Mouse (Mus musculus) liver (tissue): Measurements from ENCODE around the gene Gm26566.
"Not testable (repeated sequence)": the region's sequence is repeated elsewhere in the genome, so short reads cannot be mapped to it uniquely, and the experiment has no call there.

Source experiments
- DNase-seq: peaks from one replicate; pipeline ENCODE4 v3.0.0-alpha.2; 2020; ENCODE audit warnings: mixed read lengths

The Gm26566 gene

DNA sequence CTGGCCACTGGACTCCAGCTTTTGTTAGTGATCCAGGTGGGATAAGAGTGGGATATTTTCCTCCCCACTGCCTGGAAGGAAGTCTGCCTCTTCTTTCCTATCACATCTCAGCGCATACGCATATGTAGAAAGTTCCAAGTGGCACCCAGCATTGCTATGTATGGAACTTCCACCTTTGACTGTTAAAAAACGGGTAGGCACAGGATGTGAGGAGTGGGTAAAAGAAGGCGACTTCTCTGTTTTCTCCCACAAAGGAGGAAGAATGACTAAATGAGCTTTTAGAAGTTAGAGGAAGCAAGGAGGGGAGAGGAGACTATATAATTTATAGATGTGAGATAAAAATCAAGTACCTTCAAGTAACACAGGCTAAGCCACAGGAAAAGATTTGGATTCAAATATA is 19.8 kb downstream of the Gm26566 start:
- DNase-seq: no peak

GRCm38 (mm10) chr4:88742771-88743371 is 21.3 kb downstream of the Gm26566 start:
- DNase-seq: no peak

- no peak for DNase-seq
Measured at GRCm38 (mm10) chr4:88744207-88744606, 22.6 kb downstream of the Gm26566 start.

GRCm38 (mm10) chr4:88749926-88750325 is 28.3 kb downstream of the Gm26566 start:
- DNase-seq: no peak

DNA sequence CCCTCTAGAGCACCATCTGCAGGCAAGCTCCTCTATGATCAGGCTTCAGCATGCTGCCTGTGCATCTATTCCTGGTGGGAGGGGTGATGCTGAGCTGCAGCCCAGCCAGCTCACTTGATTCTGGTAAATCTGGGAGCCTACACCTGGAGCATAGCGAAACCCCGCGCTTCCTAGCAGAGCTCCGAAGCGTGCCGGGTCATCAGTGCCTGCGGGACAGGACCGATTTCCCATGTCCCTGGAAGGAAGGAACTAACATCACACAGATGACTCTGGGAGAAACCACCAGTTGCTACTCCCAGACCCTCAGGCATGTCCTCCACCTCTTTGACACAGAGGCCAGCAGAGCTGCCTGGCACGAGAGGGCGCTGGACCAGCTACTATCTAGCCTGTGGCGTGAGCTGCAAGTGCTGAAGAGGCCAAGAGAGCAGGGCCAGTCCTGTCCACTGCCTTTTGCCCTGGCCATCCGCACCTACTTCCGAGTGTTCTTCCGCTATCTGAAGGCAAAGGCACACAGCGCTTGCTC is 33.3 kb downstream of the Gm26566 start, which contains the start of gene Gm13271:
Gene Gm13271, plus strand, starts transcription at position 51 of the 523 bp plus-strand sequence.
- DNase-seq: not testable (repeated sequence)

GRCm38 (mm10) chr4:88756581-88757513 is 35.2 kb downstream of the Gm26566 start:
- not testable (repeated sequence) for DNase-seq

DNA sequence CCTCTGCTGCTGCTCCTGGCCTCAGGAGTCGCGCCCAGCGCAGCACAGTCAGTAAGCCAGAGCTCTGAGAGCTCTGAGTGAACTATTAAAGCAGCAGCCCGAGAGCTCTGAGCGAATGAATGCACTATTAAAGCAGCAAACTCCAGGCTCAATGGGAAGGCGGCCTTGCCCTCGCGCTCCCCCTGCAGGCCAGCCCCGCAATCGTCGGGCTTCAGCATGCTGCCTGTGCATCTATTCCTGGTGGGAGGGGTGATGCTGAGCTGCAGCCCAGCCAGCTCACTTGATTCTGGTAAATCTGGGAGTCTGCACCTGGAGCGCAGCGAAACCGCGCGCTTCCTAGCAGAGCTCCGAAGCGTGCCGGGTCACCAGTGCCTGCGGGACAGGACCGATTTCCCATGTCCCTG is 36.0 kb downstream of the Gm26566 start:
- DNase-seq: peak; percentile 78

- DNase-seq: not testable (repeated sequence)
Measured at GRCm38 (mm10) chr4:88758751-88759150, 37.1 kb downstream of the Gm26566 start.

- not testable (repeated sequence) for DNase-seq
Measured at GRCm38 (mm10) chr4:88759610-88760268, 38.1 kb downstream of the Gm26566 start, which contains the start of gene Gm13283. Gm13283 (plus strand) TSS chr4:88760119.

GRCm38 (mm10) chr4:88760431-88760830 is 38.8 kb downstream of the Gm26566 start:
- DNase-seq: peak; percentile 80

DNA sequence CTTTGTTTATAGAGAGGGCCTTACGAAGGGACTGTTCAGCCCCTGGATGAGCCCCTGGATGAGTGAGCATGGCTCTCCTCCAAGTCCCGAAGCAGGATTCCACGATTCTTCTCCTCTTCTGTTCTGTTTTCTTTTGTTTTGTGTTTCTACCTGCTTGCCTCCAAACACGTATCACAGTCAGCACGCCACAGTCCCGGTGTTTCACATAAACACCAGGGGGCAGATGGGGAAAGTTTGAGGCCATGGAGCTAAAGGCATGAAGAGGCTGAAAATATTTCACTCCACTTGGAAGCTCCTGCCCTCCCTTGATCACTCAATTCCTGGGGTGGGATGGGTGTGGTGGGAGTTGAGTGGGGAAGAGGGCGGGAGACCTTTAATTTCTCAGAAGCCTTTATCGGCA is 40.2 kb downstream of the Gm26566 start:
- not testable (repeated sequence) for DNase-seq

- not testable (repeated sequence) for DNase-seq
Measured at GRCm38 (mm10) chr4:88762341-88762740, 40.7 kb downstream of the Gm26566 start.

- DNase-seq: peak; percentile 69
Measured at GRCm38 (mm10) chr4:88763384-88764018, 41.9 kb downstream of the Gm26566 start.
